Mouse (Mus musculus) macrophage (primary cell): Measurements from ENCODE around the gene Nthl1. TPM values are rescaled to one million over a fixed set of nuclear protein-coding genes. Genes with fewer than 3 reads are reported as not detected.

Experiments used
- H3K27ac ChIP-seq: fragments of 350-480 bp; formaldehyde crosslinking; 2 replicates; pipeline ENCODE4 v1.9.0; 2021
- H3K36me3 ChIP-seq: fragments of 350-480 bp; formaldehyde crosslinking; 2 replicates; pipeline ENCODE4 v1.9.0; 2021; ENCODE audit errors: inconsistent target
- H3K4me3 ChIP-seq: fragments of 350-480 bp; formaldehyde crosslinking; 2 replicates; pipeline ENCODE4 v1.9.0; 2021; ENCODE audit errors: inconsistent target
- H3K79me2 ChIP-seq: fragments of 350-480 bp; formaldehyde crosslinking; 2 replicates; pipeline ENCODE4 v1.9.0; 2021; ENCODE audit errors: inconsistent target
- WGBS: methylation state at CpG from one replicate; pipeline ENCODE4 v1.1.7; 2026; ENCODE audit warnings: inconsistent platforms; ENCODE audit not compliant: missing documents; 5-methylcytosine and 5-hydroxymethylcytosine counted together
- polyA plus RNA-seq: library from polyadenylated mRNA; stranded (reverse); fragments of 250-400 nt; gene quantifications from 3 replicates; pipeline ENCODE4 v1.2.4, GENCODE M21; 2018; ENCODE audit warnings: inconsistent platforms

Gene Nthl1
- polyA plus RNA-seq, 1 experiment from 2014 or later = 3.1 TPM

DNA sequence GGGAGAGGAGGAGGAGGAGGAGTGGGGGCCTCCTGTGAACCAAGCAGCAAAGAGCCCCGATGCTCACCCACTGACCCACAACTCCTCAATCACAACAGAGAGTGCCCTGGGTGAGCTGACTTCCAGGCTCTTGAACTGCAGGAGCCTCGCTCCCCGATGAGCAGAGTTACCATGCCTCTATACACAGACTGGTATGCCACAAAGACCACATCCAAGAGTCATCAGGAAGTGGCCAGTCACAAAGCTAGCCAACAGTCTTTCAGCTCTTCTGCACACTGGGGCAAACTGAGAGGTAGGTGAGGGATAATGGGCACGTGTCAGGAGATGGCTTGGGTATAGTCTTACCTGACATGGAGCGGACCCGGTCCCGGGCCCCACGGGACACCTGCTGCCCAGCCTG lies 28.5 kb upstream of the Nthl1 start:
- 59% methylated on average over 8 of the region's 8 CpGs for WGBS
- Histone ChIP-seq H3K4me3 (no peak overlapping the region), H3K27ac (no peak overlapping the region), H3K36me3 (peaks cover 64% of the 10 kb centered on the region), H3K79me2 (no peaks in the 10 kb centered on the region)

DNA sequence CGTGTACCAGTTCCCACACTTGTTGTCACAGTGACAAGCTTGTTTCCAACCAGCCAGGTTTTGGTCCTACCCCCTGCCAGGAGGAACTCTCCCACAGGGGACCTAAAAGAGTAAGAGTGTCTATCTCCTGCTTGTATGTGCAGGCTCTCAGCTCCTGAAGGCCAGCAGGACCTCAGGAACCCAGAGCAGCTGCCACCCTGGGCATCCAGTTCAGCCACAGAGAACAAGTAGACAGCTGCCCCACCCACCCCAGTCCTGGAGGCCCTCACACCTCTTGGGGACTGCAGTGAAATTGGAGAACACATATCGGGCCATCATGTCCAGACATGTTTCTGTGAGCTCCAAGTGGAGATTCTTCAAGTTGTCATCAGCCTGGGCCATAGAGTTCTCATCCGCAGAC lies 27.9 kb upstream of the Nthl1 start:
- WGBS = 100% methylated on average over 3 of the region's 3 CpGs
- Histone ChIP-seq H3K36me3 (peaks cover 58% of the 10 kb centered on the region), H3K79me2 (no peaks in the 10 kb centered on the region), H3K27ac (no peak overlapping the region), H3K4me3 (no peak overlapping the region)

DNA sequence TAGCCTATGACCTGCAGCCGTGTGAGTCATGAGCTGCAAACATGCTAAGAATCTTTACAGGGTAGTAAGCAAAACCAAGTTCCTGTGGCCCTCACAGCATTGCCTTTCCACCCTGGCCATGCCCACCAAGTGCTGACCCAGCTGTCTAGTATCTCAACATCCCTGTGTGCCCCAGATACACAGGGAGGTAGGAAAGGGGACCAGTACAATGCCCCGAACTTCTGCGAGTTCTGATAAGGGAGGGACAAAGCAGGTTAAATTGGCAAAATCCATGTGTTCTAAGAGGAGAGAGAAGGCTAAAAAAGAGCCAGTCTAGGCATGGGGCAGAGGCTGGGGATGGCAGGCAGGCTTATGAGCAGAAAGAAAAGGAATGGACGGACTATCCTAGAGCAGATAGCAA lies 24.1 kb upstream of the Nthl1 start:
- WGBS = 92% methylated on average over 4 of the region's 4 CpGs
- Histone ChIP-seq H3K4me3 (no peak overlapping the region), H3K79me2 (no peaks in the 10 kb centered on the region), H3K27ac (no peak overlapping the region), H3K36me3 (peaks cover 41% of the 10 kb centered on the region; the same call in 1 of the 2 replicates)

DNA sequence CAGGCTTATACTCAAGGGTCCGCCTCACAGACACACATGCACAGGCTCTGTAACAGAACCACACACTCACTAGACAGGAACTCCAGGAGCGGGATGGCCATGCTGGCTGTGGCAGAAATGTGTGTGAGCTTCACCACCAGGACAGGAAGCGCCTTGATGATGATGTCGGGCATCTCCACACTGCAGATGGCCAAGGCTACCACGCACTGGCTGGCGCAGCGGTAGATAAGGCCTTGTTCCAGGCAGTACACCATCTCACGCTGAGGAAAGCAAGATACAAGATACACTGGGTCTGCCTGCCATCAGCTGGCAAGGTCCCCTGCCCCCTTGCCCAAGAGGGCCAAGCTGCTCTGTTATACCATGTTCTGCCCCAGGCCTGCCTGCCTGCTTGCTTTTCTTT lies 23.6 kb upstream of the Nthl1 start:
- H3K27ac ChIP-seq = no peak overlapping the region
- H3K79me2 ChIP-seq = no peaks in the 10 kb centered on the region
- H3K36me3 ChIP-seq = peaks cover 46% of the 10 kb centered on the region; the same call in 1 of the 2 replicates
- no peak overlapping the region for H3K4me3 ChIP-seq
- 89% methylated on average over 8 of the region's 8 CpGs for WGBS

DNA sequence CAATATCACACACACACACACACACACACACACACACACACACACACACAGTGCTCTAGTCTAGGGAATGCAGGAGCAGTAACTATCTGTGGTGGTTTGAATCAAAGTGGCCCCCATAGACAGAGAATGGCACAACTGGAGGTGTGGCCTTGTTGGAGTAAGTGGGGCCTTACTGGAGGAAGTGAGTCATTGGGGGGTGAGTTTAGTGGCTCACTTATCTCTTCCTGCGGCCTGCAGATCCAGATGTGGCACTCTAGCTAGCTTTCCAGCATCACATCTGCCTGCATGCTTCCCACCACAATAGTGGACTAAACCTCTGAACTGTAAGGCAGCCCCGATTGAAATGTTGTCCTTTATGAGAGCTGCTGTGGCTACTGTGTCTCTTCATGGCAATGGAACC lies 21.8 kb upstream of the Nthl1 start:
- Histone ChIP-seq H3K36me3 (peaks cover 56% of the 10 kb centered on the region; the same call in 1 of the 2 replicates), H3K4me3 (no peak overlapping the region), H3K27ac (no peak overlapping the region), H3K79me2 (no peaks in the 10 kb centered on the region)
- WGBS = 7% methylated on average over 2 of the region's 2 CpGs

DNA sequence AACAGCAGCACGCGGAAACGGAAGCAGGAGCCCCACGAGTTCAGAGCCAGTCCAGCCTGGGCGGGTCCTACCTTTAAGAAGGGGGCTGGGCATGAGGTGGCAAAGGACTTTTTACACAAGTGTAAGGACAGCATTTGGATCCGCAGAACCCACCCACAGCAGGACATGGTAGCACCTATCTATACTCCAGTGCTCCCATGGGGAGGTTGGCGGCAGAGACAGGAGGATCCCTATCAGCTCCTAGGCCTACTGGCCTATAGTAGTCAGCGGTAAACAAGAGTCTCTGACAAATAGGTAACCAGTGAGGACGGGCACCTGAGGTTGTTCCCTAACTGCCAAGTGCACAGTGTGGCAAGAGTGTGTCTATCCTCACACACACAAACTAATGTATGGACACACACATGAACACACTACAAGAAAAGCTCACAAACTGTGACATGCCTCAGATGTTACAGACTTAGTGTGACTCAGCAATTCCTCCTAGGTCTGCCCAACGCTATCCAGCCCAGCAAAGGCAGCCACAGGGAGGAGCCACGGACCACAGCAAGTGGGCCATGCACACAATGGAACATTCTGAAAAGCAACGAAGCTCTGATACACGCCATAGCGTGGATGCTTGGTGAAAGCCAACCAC lies 14.8 kb upstream of the Nthl1 start:
- H3K4me3 ChIP-seq = no peak overlapping the region
- H3K79me2 ChIP-seq = no peaks in the 10 kb centered on the region
- peaks cover 93% of the 10 kb centered on the region for H3K36me3 ChIP-seq
- no peak overlapping the region for H3K27ac ChIP-seq
- WGBS = 61% methylated on average over 14 of the region's 14 CpGs

DNA sequence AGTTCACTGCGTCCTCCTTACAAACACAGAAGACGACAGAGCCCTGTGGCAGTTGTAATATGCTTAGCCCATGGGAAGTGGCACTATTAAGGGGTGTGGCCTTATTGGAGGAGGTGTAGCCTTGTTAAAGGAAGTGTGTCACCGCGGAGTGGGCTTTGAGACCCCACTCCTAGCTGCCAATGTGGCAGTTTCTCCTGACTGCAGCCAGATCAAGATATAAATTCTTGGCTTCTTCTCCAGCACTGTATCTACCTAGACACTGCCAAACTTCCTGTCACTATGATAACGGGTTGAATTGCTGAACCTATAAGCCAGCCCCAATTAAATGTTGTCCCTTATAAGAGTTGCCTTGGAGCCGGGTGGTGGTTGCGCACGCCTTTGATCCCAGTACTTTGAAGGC lies 7.0 kb upstream of the Nthl1 start:
- Histone ChIP-seq H3K36me3 (peaks cover 90% of the 10 kb centered on the region), H3K79me2 (no peaks in the 10 kb centered on the region), H3K27ac (no peak overlapping the region), H3K4me3 (no peak overlapping the region)
- 99% methylated on average over 8 of the region's 8 CpGs for WGBS

DNA sequence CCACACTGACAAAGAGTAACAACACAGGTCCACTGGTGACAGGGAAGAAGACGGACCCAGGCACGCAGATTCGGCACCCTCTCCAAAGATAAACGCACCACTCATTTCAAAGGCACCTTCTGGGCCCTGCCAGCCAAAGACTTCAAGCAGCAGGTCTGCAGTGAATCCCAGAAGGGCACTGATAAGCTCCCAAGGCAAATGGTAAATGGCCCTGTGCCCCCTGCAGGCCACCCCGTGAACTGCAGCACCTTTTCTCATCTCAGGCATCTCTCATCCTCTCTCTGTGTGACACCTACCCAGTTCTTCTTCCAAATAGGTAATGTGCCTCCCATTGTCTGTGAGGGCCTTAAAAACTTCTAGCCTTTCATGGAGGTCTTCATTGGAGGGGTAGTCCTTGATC lies 3.8 kb upstream of the Nthl1 start:
- Histone ChIP-seq H3K36me3 (peaks cover 62% of the 10 kb centered on the region), H3K4me3 (no peak overlapping the region), H3K27ac (no peak overlapping the region), H3K79me2 (no peaks in the 10 kb centered on the region)
- 25% methylated on average over 5 of the region's 5 CpGs for WGBS

DNA sequence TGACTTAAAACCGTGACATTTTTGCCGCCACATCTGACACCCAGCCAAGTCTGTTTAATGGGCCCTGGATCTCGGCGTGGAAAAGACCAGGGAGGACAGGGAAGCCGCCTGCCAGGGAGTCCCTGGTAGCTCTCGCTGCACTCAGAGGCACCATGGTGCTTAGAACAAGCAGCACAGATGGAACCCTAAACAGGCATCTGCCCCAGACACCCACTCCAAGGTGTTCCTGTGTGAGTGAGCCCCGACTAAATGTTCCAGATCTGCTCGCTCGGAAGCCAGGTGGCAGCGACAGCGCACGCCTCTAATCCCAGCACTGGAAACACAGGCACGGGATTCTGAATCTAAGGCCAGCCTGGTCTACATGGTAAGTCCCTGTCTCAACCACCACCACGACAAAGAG lies 2.4 kb upstream of the Nthl1 start:
- H3K79me2 ChIP-seq = no peaks in the 10 kb centered on the region
- no peak overlapping the region for H3K4me3 ChIP-seq
- H3K36me3 ChIP-seq = peaks cover 48% of the 10 kb centered on the region
- no peak overlapping the region for H3K27ac ChIP-seq
- WGBS = 94% methylated on average over 14 of the region's 14 CpGs

DNA sequence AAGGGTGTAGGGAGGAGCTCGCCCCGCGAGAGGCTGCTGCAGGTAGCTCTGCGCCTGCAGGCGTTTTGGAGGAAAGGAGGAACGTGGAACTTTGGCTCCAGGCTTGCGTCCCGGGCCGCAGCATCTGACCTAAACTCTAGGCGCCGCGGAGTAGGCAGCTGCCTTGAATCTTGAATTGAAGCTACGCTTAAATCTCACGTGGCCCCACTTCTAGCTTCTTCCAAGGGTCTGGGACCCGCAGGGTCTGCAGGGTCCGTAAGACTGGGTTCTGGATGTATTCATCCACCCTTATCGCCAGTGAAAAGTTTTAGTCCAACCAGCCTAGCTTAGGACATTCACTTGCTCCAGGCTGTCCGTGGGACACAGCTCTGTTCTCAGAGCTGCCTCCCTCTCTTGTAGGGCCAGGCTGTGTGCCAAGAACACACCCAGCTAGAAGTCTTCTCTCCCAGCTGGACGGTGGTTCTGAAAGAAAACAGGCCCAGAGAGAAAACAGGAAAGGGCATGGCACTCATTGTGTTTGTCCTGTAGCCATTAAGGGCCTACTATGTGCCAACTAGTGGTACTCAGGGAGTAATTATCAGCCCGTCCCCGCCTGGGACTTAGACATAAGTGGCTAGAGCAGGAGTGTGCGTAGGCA lies 451 bp downstream of the Nthl1 start:
- Histone ChIP-seq H3K79me2 (no peaks in the 10 kb centered on the region), H3K4me3 (peak overlapping the region; percentile 69), H3K27ac (0 out of 2 replicates have a peak overlapping the region, but pooled peaks have one; percentile 1), H3K36me3 (peaks cover 24% of the 10 kb centered on the region)
- WGBS = 18% methylated on average over 22 of the region's 22 CpGs

DNA sequence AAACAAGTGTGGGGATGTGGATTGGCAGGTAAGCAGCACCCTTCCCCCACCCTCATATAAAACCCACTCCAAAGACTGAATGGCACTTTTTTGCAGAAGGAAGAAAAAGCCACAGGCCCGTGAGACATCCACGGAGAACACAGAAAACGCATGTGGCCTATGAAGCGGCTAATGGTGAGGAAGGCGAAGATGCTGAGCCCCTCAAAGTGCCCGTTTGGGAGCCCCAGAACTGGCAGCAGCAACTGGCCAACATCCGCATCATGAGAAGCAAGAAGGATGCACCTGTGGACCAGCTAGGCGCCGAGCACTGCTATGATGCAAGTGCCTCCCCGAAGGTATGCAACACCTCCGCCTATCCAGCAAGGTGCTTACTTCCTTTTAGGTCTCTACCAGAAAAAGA lies 1.4 kb downstream of the Nthl1 start:
- WGBS = 89% methylated on average over 11 of the region's 11 CpGs
- H3K4me3 ChIP-seq = no peak overlapping the region
- no peaks in the 10 kb centered on the region for H3K79me2 ChIP-seq
- no peak overlapping the region for H3K27ac ChIP-seq
- H3K36me3 ChIP-seq = peaks cover 20% of the 10 kb centered on the region

DNA sequence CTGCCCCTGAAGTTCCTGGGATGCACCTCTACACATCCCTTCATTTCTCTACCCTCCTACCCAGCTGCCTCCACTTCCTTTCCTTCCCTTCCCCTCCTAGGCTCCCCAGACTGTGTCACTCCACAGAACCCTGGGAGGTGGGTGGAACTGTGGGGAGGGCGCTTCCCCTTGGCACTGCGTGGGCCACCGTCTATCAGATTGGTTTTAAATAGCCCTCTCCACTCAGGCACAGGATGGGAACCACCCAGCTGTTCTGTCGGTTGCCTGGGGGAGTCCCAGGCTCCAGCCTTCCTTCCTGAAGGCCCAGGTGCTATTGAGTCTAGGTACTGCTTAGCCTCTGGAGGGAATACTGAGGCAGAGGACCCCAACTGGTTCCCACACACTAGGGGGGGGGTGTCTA lies 2.5 kb downstream of the Nthl1 start:
- no peak overlapping the region for H3K4me3 ChIP-seq
- peaks cover 8% of the 10 kb centered on the region for H3K36me3 ChIP-seq
- H3K27ac ChIP-seq = no peak overlapping the region
- H3K79me2 ChIP-seq = no peaks in the 10 kb centered on the region
- WGBS = 53% methylated on average over 4 of the region's 4 CpGs

DNA sequence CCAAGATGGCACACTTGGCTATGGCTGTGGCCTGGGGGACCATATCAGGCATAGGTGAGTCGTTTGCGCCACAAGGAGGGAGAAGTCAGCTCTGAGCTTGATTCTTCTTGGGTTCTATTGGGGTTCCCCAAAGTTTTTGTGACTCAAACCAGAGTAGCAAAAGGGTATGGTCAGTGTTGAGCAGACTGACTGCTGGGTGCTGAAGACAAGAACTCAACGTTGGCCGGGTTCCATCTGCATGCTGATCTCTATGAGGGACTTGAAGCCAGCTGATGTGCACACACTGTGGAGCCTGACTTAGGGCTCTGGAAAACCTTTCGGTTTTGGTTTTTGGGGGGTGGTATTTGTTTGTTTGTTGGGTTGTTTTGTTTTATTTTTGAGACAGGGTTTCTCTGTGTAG lies 3.2 kb downstream of the Nthl1 start:
- WGBS = 92% methylated on average over 5 of the region's 5 CpGs
- Histone ChIP-seq H3K27ac (no peak overlapping the region), H3K79me2 (no peaks in the 10 kb centered on the region), H3K4me3 (no peak overlapping the region), H3K36me3 (peaks cover 1% of the 10 kb centered on the region; the same call in 1 of the 2 replicates)

DNA sequence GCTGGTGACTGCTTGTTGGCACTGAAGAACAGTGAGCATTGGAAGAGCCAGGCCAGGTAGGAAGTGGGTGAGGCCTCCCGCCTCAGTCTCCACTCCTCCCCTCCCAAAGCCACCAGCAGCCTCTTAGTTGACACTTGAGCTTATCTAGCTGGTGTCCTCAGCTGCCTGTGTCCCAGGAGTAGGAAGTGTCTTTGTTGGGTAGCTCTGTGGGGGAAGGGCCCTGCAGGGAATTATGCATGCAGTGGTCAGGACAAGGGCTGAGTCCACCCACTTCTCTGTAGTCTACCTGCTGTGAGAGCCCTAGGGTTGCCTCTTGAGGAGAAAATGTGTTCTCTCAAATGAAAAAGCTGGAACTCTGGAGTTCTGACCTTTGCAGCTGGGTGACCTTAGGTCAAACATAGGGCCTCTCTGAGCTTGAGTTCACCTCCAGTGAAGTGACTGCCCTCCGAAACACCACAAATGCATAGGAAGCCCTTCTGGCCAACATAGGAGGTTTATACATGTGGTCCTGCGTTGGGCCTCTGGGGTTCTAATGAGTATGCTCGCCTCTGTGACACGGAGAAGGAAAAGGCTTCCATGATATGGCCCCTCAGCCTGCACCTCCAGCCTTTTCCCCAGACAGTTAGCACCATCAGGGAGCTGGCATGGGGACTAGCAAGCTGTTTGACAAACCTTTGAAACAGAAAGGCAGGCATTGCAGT lies 4.5 kb downstream of the Nthl1 start:
- no peaks in the 10 kb centered on the region for H3K79me2 ChIP-seq
- H3K4me3 ChIP-seq = no peak overlapping the region
- H3K27ac ChIP-seq = no peak overlapping the region
- no peaks in the 10 kb centered on the region for H3K36me3 ChIP-seq
- WGBS = 91% methylated on average over 5 of the region's 5 CpGs

DNA sequence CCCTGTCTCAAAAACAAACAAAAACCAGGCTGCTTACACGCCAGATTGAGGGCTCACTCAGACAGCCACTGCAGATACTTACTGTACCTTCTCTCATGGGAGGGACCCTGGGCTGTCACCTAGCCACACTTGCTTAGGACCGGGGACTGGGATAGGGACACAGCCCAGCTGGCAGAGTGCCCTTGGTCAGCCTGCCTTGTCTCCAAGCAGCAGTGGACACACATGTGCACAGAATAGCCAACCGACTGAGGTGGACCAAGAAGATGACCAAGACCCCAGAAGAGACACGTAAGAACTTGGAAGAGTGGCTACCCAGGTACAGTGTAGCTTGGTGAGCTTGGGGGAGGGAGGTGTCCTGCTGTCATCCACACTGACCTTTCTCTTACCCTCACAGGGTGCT lies 5.7 kb downstream of the Nthl1 start:
- no peak overlapping the region for H3K4me3 ChIP-seq
- H3K27ac ChIP-seq = no peak overlapping the region
- WGBS = 91% methylated on average over 4 of the region's 4 CpGs
- no peaks in the 10 kb centered on the region for H3K79me2 ChIP-seq
- no peaks in the 10 kb centered on the region for H3K36me3 ChIP-seq
